Mouse (Mus musculus) G1E (cell line): ENCODE data around the gene Prelid3b. TPM values are rescaled to one million over a fixed set of nuclear protein-coding genes. Genes with fewer than 3 reads are reported as not detected.

Source experiments
- ATAC-seq: 2 replicates; pipeline ENCODE4 v1.8.0; 2016; ENCODE audit warnings: mild to moderate bottlenecking; ENCODE audit not compliant: insufficient number of reproducible peaks, poor library complexity, low FRiP score, severe bottlenecking; ENCODE audit errors: extremely low read depth
- DNase-seq: peaks from one replicate; pipeline ENCODE4 v3.0.0; 2012; ENCODE audit warnings: low spot score
- H3K27me3 ChIP-seq: 2 replicates; pipeline ENCODE4 v1.6.1; 2012; ENCODE audit warnings: mild to moderate bottlenecking, low read length, inconsistent platforms; ENCODE audit not compliant: insufficient read depth
- H3K36me3 ChIP-seq: replicated peaks from 2 replicates; pipeline ENCODE3; 2012; ENCODE audit warnings: mild to moderate bottlenecking, inconsistent platforms
- H3K4me1 ChIP-seq: 2 replicates; pipeline ENCODE4 v1.6.1; 2012; ENCODE audit warnings: low read depth, low read length, inconsistent platforms, mixed read lengths; ENCODE audit not compliant: insufficient read depth
- H3K4me3 ChIP-seq: 2 replicates; pipeline ENCODE4 v1.5.1; 2012; ENCODE audit warnings: low read depth, mild to moderate bottlenecking, inconsistent platforms, low read length, moderate library complexity, mixed read lengths
- H3K9me3 ChIP-seq: replicated peaks from 2 replicates; pipeline ENCODE4 v1.6.1; 2012; ENCODE audit warnings: inconsistent platforms
- CTCF ChIP-seq: IDR thresholded peaks from 2 replicates; pipeline ENCODE4 v1.5.1; 2012; ENCODE audit warnings: low read depth, low read length, inconsistent platforms, mixed read lengths
- GATA1 ChIP-seq: IDR thresholded peaks from 2 replicates; pipeline ENCODE4 v1.6.1; 2012; ENCODE audit warnings: borderline replicate concordance, low read length, inconsistent platforms, mixed read lengths
- GATA2 ChIP-seq: IDR thresholded peaks from 2 replicates; pipeline ENCODE4 v1.6.1; 2012; ENCODE audit warnings: low read depth, low read length, inconsistent platforms, borderline replicate concordance
- POLR2AphosphoS5 ChIP-seq: IDR thresholded peaks from 2 replicates; pipeline ENCODE4 v1.6.1; 2012; ENCODE audit warnings: low read depth, low read length, inconsistent platforms; ENCODE audit not compliant: insufficient replicate concordance
- TAL1 ChIP-seq: conservative IDR thresholded peaks from 2 replicates; pipeline ENCODE4 v1.6.1; 2012; ENCODE audit warnings: low read depth, low read length, inconsistent platforms, mixed read lengths
- polyA plus RNA-seq: library from polyadenylated mRNA; stranded (reverse); fragments of >175 nt; gene quantifications from 2 replicates; pipeline ENCODE4 v1.2.3, GENCODE M21; 2012
- total RNA-seq, 2 experiments: library from RNA; stranded (forward) in 1 of 2; stranded (reverse) in 1 of 2; fragments of 200-1000 nt in 1 of 2; fragments of >200 nt in 1 of 2; fragmentation: Nextera tagmentation in 1 of 2; gene quantifications; 2 replicates each; pipeline ENCODE4 v1.2.3; 2014 to 2017

The Prelid3b gene
- total and polyA plus RNA-seq, 3 experiments = 57.8 to 165 (median 88.7) TPM

- TF ChIP-seq CTCF (no peak), POLR2AphosphoS5 (no peak), GATA1 (no peak), TAL1 (no peak), GATA2 (no peak)
- ATAC-seq = no peak
Measured at GRCm38 (mm10) chr2:174438181-174438580, 34.7 kb downstream of the Prelid3b start.

DNA sequence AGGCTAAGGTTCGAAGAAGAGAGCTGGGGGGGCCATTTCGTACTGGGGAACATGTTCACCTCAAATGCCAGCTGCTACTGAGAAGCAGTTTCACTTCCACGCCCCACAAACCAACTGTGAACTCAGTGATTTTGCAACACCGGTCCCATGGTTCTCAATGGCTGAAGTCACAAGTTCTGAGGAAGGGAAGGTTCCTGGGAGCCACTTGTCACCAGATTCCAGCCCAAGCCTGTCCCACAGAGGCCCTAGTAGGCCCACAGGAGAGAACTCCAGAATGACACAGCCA lies 35.2 kb downstream of the Prelid3b start:
- ATAC-seq (no peak), DNase-seq (no peak)
- peaks cover 28% of the 10 kb centered on the region for H3K4me1 ChIP-seq
- H3K27me3 ChIP-seq = peaks cover 31% of the 10 kb centered on the region
- H3K4me3 ChIP-seq = peak overlapping the region; percentile 77; the same call in 1 of the 2 replicates
- H3K36me3 ChIP-seq = peaks cover 49% of the 10 kb centered on the region
- TF ChIP-seq GATA1 (no peak), POLR2AphosphoS5 (no peak), CTCF (no peak), GATA2 (no peak)
- H3K9me3 ChIP-seq = no peaks in the 10 kb centered on the region

More at GRCm38 (mm10) chr2:174438181-174438580, 34.7 kb downstream of the Prelid3b start:
- Histone ChIP-seq H3K4me1 (peaks cover 28% of the 10 kb centered on the region), H3K27me3 (peaks cover 33% of the 10 kb centered on the region), H3K9me3 (no peaks in the 10 kb centered on the region), H3K36me3 (peaks cover 45% of the 10 kb centered on the region), H3K4me3 (peak overlapping the region; percentile 77)
- no peak for DNase-seq

- no peak for DNase-seq
- Histone ChIP-seq H3K4me1 (peaks cover 26% of the 10 kb centered on the region), H3K4me3 (no peak overlapping the region), H3K36me3 (peaks cover 54% of the 10 kb centered on the region), H3K27me3 (peaks cover 28% of the 10 kb centered on the region), H3K9me3 (no peaks in the 10 kb centered on the region)
- ATAC-seq = no peak
- TF ChIP-seq CTCF (no peak), TAL1 (no peak), GATA1 (no peak), GATA2 (no peak), POLR2AphosphoS5 (no peak)
Measured at GRCm38 (mm10) chr2:174436916-174437696, 35.8 kb downstream of the Prelid3b start.

DNA sequence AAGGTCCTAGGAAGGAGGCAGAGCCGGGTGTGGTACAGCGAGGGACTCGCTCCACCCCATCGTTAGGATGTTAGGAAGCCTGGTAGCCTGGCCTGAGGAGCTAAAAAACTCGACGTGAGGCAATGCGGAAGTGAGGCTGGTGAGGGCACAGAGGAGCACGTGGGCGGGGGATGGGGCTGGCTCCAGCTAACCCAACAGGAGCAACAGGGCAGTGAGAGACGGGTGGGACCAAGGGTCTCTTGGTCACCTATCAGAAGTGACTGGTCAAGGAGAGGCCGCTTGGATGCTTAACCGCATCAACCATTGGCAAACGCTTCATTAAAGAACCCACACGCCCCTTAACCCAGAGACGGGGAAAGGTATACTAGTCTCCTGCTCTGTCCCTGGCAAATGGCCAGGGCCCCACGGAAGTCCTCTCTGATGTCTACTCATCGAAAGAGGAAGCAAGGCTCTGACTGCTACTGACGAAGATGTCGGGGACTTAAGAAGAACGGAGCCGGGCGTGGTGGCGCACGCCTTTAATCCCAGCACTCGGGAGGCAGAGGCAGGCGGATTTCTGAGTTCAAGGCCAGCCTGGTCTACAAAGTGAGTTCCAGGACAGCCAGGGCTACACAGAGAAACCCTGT lies 36.7 kb downstream of the Prelid3b start:
- ATAC-seq = no peak
- Histone ChIP-seq H3K27me3 (peaks cover 24% of the 10 kb centered on the region), H3K4me3 (no peak overlapping the region), H3K4me1 (peaks cover 26% of the 10 kb centered on the region), H3K9me3 (no peaks in the 10 kb centered on the region), H3K36me3 (peaks cover 56% of the 10 kb centered on the region)
- TF ChIP-seq GATA2 = no peak
- TF ChIP-seq GATA1 = no peak
- TF ChIP-seq POLR2AphosphoS5 = no peak
- TF ChIP-seq CTCF = no peak
- no peak for TF ChIP-seq TAL1
- DNase-seq = no peak

DNA sequence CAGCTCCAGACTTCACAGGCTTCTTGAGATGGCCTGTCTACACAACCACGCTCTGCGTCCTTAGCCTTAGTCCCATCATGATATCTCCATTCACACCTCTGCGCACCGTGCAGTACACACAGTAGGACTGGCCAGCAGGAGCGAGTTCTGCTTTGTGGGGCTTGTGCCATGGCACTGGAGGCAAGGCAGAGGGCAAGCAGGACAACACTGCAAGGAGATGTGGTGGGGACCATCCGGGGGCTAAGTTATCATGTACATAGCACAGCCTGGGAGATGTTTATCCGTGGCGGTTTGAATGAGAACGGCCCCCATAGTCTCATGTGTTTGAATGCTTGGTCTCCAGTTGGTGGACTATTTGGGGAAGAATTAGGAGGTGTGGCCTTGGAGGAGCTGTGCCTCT lies 37.9 kb downstream of the Prelid3b start:
- peaks cover 26% of the 10 kb centered on the region for H3K4me1 ChIP-seq
- H3K4me3 ChIP-seq = no peak overlapping the region
- ATAC-seq (no peak), DNase-seq (no peak)
- peaks cover 21% of the 10 kb centered on the region; the same call in 1 of the 2 replicates for H3K27me3 ChIP-seq
- H3K36me3 ChIP-seq = peaks cover 64% of the 10 kb centered on the region
- TF ChIP-seq GATA1 = no peak
- no peak for TF ChIP-seq POLR2AphosphoS5
- no peak for TF ChIP-seq GATA2
- no peak for TF ChIP-seq CTCF
- TF ChIP-seq TAL1 = no peak
- no peaks in the 10 kb centered on the region for H3K9me3 ChIP-seq

- no peaks in the 10 kb centered on the region for H3K9me3 ChIP-seq
- 0 out of 2 replicates have a peak, but pooled peaks cover 3% of the 10 kb centered on the region for H3K4me1 ChIP-seq
- TF ChIP-seq GATA1 (no peak), CTCF (no peak), GATA2 (no peak), POLR2AphosphoS5 (no peak), TAL1 (no peak)
- ATAC-seq (no peak), DNase-seq (no peak)
- no peak overlapping the region for H3K4me3 ChIP-seq
- H3K27me3 ChIP-seq = no peaks in the 10 kb centered on the region
- H3K36me3 ChIP-seq = peaks cover 84% of the 10 kb centered on the region
Measured at GRCm38 (mm10) chr2:174428996-174429591, 43.8 kb downstream of the Prelid3b start.
